Mouse (Mus musculus): ENCODE measurements around the gene Dyrk1a. TPM values are rescaled to one million over a fixed set of nuclear protein-coding genes. Genes with fewer than 3 reads are reported as not detected.
A peak's percentile ranks its signal among the peaks of the same experiment; 100 is the strongest.

The Dyrk1a gene
- total RNA-seq, 2 experiments from 2014 or later = 92.3 to 97.4 TPM

DNA sequence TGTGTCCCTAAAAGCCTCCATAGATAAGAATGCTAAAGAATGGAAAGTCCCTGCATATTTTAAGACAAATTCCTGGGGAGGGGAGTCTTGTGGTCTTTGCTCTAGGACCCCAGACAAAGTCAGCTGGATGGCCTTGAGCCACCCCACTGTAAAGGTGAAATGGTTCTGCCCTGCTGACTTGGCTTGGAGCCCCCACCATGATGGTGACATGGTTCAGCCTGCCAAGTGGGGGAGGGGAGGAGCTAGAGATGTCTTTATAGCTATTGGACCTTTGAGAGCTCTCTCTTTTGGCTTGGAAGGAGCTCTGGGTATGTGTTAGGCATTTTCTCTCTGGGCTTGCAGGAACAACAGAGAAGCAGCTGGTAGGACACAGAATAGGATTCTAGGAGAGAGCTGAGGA, 17.9 kb upstream of the Dyrk1a start:
- intact Hi-C loops (cut with DNase I) = no loop called here
- DNase-seq (ENCODE audit: low spot score in 2 of 2) = no peak

DNA sequence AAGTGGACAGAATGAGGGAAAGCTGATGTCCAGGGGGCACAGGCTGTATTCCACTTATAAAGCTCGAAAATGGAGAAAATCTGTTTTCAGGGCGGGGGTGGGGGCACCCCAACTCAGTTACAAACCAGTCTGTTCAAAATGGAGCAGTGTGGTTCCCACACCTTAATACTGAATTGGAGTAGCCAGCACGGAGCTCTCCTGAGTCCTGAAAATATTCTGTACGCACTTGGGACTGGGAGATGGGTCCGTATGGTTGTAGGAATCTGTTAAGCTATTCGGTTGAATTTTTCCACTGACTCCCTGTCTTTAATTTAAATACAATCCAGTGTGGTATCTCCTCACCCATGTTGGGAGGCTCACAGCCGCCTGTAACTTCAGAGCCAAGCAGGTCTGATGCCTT, 14.5 kb upstream of the Dyrk1a start:
- intact Hi-C loops (cut with DNase I) = no loop called here

DNA sequence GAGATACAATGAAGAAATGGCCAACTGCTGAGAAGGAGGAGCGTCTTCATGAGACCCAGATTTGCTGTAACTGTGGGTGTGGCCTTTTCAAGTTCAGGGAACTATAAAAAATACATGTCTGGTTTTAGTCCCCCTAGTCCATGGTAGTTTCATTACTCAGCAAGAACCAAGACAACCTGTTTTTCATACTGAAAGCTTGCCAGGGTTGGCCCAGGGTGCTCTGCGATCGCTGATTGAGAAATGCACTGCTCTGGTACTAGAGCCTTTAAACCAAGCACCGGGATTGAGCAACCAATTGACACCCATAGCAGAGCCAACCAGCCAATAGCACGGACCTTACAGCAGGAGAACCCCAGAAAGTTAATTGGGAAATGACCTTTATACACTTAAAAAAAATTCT, 13.6 kb upstream of the Dyrk1a start:
- no peak for DNase-seq (ENCODE audit: low spot score in 2 of 2)
- intact Hi-C loops (cut with DNase I) = no loop called here

More for the DNA sequence above, 14.5 kb upstream of the Dyrk1a start:
- DNase-seq (ENCODE audit: low spot score in 2 of 2) = no peak

GRCm38 (mm10) chr16:94559282-94559681, 10.5 kb upstream of the Dyrk1a start:
- intact Hi-C loops (cut with DNase I) = no loop called here
- no peak for DNase-seq (ENCODE audit: low spot score in 2 of 2)

GRCm38 (mm10) chr16:94559782-94560181, 10.0 kb upstream of the Dyrk1a start:
- DNase-seq (ENCODE audit: low spot score in 2 of 2) = no peak
- intact Hi-C loops (cut with DNase I) = no loop called here

DNA sequence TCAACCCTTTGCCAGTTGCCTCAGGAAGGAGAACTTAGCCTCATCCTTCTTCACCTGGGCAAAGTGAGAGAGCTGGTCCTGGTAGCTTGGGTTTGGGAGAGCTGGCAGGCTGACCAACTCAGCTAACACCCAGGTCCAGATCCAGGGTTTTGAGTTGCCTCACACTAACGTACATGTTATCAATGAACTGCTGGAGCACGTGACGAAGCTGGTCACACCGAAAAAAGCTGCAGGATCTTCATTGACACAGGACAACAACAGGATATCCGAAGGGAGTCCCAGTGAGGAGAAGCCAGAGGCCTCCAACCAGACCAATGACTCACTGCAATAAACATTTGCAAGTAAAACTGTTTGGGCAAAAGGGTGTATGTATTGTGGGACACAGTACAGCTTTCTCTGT, 9.2 kb upstream of the Dyrk1a start:
- DNase-seq (ENCODE audit: low spot score in 2 of 2) = no peak
- intact Hi-C loops (cut with DNase I) = no loop called here

- no peak for DNase-seq (ENCODE audit: low spot score in 2 of 2)
- intact Hi-C loops (cut with DNase I) = no loop called here
Measured at GRCm38 (mm10) chr16:94566124-94566523, 3.7 kb upstream of the Dyrk1a start.

GRCm38 (mm10) chr16:94566834-94567585, 2.8 kb upstream of the Dyrk1a start:
- no peak for DNase-seq (ENCODE audit: low spot score in 2 of 2)
- intact Hi-C loops (cut with DNase I) = no loop called here

GRCm38 (mm10) chr16:94567751-94568150, 2.1 kb upstream of the Dyrk1a start:
- DNase-seq (ENCODE audit: low spot score in 2 of 2) = no peak
- intact Hi-C loops (cut with DNase I) = no loop called here

DNA sequence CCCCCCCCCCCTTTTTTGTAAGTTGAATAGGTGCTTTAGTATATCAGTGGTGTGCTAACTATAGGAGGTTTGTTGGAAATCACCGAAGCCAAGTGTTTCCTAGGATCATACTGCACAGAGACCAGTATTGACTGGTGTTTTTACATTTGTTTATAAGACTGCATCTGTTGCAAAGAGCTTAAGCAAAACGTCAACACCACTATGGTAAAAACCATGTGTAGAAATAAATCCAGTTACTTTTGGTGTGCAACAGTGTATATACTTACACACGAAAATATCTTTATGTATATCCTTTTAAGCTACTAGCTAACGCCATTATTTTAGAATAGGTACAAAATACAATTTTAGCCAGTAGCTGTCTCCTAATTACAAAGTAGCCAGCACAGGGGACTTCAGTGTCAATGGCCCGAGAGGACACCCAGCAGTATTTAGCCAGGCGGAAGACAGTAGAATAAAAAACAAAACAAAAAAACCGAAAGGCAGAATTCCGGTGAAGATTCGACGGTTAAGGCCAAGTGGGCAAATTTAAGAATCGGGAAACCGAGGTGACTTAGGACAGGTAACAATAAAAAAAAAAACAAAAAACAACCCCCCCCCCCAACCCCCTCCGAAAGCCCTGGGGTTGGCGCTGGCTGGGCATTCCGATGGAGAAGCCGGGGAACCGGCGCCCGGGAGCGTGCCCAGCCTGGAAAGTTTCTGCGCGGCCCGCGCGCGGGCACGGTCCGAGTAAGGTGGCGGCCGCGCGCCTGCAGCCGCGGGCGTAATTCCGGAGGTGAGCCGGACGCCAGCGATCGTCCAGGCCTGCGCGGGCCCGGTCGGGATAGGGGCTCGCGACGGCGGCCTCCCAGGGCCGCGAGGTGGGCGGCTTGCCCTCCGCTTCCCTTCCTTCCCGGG, 1.2 kb upstream of the Dyrk1a start:
- DNase-seq (ENCODE audit: low spot score in 2 of 2) = no peak
- intact Hi-C loops (cut with DNase I) = loop anchor here (1.0 kb wide), 1 partner anchor 42 kb away; the partner anchor contains the start of gene Vps26c

- DNase-seq (ENCODE audit: low spot score in 2 of 2) = peak; percentile 62 to 72
- intact Hi-C loops (cut with DNase I) = loop anchor here (5.0 to 10.0 kb wide), 3 partner anchors 47 to 144 kb away; no protein-coding TSS in a partner anchor
Measured at GRCm38 (mm10) chr16:94570361-94571041, 691 bp downstream of the Dyrk1a start.

- intact Hi-C loops (cut with DNase I) = loop anchor here (5.0 to 10.0 kb wide), 3 partner anchors 46 to 143 kb away; no protein-coding TSS in a partner anchor
Measured at GRCm38 (mm10) chr16:94571111-94571993, 1.5 kb downstream of the Dyrk1a start.

DNA sequence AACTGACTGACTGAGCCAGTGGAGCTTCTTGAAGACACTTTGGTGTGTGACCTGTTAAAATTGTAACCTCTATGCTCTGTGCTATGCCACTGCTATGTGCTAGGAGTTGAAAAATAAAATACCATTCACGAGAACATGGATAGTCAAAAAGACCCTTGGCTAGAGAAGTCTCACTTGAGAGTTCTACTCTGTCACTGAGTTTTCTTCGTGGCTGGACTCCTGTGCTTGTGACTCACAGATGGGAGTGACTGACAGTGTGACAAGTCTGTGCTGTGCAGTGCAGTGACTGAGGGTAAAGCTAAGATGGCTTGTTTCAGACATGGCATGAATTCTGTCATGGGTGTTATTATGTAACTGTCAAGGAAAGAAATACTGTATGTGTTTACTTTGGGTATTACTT, 2.6 kb downstream of the Dyrk1a start:
- DNase-seq (ENCODE audit: low spot score in 2 of 2) = no peak
- intact Hi-C loops (cut with DNase I) = loop anchor here (5.0 to 10.0 kb wide), 3 partner anchors 45 to 142 kb away; no protein-coding TSS in a partner anchor

More at GRCm38 (mm10) chr16:94571111-94571993, 1.5 kb downstream of the Dyrk1a start:
- DNase-seq (ENCODE audit: low spot score in 2 of 2) = no peak

DNA sequence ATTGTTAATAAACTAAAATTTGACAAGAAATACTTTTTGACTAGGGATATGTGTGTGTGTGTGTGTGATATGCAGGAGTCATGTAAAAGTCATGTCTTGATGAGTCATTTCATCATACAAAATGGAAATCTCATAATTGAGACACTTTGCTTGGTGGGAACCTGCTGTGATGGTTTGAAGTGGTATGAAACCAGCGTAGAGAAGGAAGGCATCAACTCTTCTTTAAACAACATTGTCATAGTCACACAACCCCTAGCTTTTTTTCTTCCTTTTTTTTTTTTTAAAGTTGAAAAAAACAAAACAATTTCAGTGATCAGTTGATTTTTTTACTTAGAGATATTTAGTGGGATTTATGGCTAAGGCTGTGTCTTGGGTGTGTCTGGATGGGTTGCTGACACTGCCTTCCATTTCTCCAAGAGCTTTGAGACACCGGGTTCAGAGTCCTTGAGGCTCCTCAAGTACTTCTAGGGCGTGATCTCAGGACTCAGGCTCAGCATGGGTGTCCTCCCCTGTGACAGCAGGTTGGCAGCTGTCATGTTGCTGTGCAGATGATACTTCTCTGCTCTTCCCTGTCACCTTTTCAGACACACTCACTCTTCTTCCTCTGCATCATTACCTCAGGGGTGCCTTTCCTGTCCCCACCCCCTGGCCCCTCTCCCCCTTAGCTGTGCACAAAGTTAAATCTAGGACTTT, 4.4 kb downstream of the Dyrk1a start:
- intact Hi-C loops (cut with DNase I) = loop anchor here (5.0 to 10.0 kb wide), 3 partner anchors 43 to 141 kb away; no protein-coding TSS in a partner anchor

DNA sequence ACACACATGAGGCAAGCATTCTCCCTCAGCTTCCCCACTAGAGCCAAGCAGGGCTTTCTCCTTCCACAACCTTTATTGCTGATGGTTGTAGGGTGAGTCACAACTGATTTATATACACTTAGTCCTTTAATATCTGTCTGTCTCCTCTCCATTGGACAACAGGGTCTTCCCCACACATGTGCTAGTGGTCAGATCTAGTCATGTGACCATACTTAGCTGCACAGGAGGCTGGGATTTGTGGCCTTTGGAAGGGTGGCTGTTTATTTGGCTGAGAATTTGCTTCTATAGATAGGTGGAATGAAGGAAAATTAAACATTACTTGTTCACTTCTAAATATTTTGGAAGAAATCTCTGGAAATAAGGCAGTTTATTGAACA, 4.9 kb downstream of the Dyrk1a start:
- intact Hi-C loops (cut with DNase I) = loop anchor here (5.0 to 10.0 kb wide), 3 partner anchors 43 to 140 kb away; no protein-coding TSS in a partner anchor
- DNase-seq (ENCODE audit: low spot score in 2 of 2) = no peak

More for the DNA sequence above, 4.4 kb downstream of the Dyrk1a start:
- no peak for DNase-seq (ENCODE audit: low spot score in 2 of 2)

DNA sequence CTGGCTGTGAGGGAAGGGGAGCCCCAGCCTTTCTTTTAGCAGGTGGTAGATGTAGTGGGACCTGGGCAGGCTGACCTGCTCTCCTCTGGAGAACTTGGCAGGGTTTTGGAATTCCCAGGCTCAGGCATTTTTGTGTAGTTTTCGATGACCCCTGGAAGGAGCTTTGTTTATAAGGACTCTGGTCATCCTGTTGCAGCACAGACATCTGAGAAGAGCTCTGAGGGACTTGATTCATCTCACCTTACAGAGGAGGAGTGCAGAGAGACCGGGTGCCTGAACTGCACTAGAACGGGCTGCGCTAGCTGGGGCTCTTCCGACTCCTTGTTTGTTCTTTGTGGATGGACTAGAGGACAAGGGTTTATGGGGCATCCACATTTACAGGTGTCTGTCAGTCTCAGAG, 5.9 kb downstream of the Dyrk1a start:
- DNase-seq (ENCODE audit: low spot score in 2 of 2) = no peak
- intact Hi-C loops (cut with DNase I) = loop anchor here (10.0 kb wide), 1 partner anchor 139 kb away; no protein-coding TSS in a partner anchor

- no peak for DNase-seq (ENCODE audit: low spot score in 2 of 2)
- intact Hi-C loops (cut with DNase I) = loop anchor here (10.0 kb wide), 1 partner anchor 135 kb away; no protein-coding TSS in a partner anchor
Measured at GRCm38 (mm10) chr16:94579348-94579747, 9.5 kb downstream of the Dyrk1a start.

DNA sequence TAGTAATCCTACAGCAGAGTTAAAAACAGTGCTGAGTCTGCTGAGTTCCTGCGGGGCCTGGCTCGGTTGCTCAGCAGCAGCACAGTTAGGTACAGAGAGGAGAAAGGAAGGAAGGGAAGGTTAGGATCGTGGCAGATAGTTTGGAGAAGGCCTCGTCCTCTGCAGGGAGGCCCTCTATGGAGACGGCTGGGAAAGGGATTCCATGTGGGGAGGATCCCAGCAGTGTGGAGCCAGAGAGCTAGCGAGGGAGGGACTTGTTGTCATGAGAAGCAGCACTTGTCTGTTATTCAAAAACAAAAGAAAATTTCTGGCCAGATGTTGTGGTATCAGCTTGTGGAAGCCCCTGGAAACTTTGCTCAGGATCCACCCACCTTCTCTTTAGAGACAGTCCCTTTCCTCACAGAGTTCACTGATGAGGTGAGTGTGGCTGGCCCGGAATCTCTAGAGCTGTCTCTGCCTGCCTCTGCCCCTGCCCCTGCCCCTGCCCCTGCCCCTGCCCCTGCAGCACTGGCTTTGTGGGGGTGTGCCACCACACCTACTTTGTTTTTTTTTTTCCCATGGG, 11.1 kb downstream of the Dyrk1a start:
- DNase-seq (ENCODE audit: low spot score in 2 of 2) = no peak
- intact Hi-C loops (cut with DNase I) = no loop called here
